Mouse (Mus musculus): ENCODE measurements around the gene Cbln3.

Cbln3 gene

DNA sequence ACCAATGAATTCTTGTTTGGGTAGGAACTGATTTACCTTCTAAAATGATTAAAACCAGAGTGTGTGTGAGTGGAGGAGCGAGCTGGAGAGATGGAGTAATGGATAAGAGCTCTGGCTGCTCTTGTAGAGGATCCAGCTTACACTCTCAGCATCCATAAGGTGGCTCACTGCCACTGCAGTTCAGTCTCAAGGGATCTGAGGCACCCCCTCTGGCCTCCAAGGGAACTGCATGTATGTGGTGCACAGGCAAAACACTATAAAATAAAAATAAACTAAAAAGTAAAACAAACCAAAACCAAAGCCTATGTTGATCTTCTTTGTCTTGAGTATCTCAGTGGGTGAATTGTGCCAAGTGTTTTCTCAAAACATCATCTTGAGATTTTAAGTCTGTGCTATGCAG lies 4.6 kb downstream of the Cbln3 start:
- DNase-seq (ENCODE audit: low read depth, low spot score): peak; percentile 77

DNA sequence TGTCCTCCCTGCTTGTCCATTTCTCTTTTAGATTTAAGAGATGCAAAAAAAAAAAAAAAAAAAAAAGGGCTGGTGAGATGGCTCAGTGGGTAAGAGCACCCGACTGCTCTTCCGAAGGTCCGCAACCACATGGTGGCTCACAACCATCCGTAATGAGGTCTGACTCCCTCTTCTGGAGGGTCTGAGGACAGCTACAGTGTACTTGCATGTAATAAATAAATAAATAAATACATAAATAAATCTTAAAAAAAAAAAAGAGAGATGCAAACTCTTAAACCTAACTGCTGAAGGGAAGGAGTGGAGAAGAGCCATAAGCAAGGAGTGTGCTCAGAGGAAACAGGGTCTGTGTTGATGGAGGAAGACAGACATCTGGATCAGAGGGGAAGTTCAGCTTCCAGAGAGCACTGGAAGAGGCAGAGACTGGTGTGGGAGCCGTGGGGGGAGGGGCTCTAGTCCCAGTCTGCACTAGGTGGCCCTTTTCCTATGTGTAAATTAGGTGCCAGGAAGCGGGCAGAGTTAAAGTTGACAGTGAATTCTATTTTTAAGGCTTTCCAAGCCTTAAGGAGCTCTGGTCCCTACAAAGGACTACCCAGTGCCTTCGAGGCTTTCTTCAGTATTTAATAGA lies 5.8 kb downstream of the Cbln3 start:
- no peak for DNase-seq (ENCODE audit: low read depth, low spot score)

DNA sequence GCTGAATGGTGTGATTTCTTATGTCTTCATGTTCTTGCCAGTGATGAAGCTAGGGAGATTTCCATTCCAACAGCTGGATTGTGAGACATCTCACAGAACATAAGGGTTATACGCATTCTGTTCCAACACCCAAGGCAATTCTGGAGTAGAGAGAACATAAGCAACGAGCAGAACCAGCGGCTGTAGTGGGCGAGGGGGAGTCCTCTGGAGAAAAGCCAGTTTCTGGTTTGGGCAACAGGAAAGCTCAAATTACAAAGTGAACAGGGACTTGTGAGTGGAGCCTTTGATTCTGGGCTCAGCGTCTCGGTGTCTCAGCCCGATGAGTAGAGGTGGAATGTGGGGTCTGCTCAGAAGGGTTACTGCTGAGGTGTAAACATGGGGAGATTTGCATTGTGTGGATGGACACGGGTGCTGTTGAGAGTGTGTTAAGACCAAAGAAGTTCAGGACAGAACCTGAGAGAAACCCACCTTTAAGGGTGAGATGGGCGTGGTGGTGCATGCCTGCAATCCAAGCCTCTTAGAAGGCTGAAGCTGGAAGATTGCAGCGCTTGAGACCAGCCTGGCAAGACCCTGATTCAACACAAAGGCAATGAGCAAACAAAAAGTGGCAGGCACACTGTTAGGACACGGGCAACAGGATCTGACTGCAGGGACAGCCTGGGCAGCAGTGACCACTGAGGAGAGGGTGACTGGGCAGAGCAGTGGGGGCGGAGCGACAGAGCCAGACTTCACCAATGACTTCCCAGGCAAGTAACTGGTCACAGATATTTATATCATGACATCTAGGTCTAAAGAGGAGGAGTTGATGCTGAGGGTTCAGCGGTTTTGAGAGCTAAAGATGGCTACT lies 6.5 kb downstream of the Cbln3 start:
- DNase-seq (ENCODE audit: low read depth, low spot score): no peak

DNA sequence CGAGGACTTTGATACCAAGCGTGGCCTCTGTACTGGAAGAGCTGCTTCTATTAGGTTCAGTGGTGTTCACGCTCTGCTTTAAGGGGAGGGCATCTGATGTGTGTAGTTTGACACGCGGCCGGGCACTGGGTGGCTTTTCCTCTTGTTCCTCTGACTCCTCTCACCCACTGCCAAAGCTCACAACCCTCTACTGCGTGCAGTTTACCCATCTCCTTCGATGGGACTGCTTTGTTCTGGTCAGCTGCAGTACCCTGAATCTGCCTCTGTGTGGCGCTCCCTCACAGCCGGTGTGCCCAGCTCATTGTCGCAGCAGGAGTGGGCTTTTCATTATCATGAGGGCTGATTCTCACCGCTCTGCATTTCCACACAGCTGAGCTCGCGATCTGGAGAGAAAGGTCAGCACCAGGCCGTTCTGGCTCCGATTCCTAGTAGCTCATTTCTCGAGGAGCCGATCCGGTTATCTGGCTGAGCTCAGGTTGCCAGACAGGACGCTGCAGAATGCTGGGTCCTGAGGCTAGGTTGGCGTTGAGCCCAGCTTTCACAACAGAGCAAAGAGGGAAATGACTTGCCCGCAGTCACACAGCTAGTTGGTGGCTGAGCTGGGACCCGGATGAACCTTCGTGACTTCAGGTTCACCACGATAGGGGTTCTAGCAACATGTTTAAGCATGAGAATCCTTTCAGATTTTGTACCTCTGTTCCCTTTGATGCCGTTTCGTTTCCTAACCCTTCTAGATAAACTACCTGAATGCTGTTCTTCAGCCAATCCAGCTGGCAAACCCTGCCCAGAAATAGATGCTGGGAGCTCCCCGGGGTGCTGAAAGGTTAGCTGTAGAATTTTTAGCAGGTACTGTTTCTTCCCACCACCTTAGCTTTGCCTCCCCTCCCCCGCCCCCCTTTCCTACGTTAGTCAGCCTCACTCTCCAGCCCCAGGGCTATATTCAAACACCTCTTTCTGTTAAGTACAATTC lies 10.2 kb downstream of the Cbln3 start:
- DNase-seq (ENCODE audit: low read depth, low spot score): peak; percentile 60

DNA sequence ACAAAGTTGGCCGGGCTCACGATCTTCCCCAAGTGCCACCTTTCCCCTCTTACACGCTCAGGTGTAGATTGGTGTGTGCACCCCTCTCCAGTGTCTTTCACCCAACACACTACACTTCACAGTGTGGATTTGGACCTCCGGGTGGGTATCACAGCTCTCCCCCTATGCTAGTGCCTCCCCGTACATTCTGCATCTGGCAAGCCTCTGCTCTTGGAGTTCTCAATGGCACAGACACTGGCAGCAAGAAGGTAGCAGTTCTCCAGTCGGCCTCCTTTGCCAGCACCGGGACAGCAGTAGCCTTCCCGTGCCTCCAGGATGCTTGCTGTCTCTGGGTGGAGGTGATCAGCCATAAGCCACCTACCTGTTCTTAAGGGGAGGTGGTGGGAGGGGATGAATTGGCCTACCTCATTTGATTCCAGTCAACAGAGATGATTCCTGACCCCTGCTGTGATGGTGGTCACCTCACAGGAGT lies 10.9 kb downstream of the Cbln3 start:
- DNase-seq (ENCODE audit: low read depth, low spot score): no peak

DNA sequence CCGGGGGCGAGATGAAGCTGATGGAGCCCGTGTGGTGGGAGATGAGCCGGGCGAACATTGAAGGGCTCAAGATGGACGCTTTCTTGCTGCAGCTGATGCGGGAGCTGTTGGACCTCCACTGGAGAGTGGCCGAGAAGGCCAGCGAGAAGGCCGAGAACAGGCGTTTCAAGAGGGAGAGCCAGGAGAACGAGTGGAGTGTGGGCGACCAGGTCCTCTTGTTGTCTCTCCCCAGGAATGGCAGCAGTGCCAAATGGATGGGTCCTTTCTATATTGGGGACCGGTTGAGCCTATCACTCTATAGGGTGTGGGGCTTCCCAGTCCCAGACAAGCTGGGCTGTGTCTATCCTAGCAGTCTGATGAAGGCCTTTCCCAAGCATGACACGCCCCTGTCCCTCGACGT lies 11.6 kb downstream of the Cbln3 start:
- DNase-seq (ENCODE audit: low read depth, low spot score): no peak

DNA sequence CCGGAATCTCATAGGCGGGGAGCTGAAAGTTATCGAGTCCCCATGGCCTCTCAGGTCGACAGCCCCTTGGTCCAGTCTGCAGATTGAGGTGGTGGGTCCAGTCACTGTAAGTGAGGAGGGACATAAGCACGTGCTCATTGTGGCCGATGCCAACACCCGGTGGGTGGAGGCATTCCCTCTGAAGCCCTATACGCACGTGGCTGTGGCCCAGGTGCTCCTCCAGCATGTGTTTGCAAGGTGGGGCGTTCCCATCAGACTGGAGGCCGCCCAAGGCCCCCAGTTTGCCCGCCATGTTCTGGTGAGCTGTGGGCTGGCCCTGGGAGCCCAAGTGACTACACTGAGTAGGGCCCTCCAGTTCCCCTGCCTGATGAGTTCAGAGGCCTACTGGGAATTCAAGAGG lies 12.2 kb downstream of the Cbln3 start:
- DNase-seq (ENCODE audit: low read depth, low spot score): no peak

DNA sequence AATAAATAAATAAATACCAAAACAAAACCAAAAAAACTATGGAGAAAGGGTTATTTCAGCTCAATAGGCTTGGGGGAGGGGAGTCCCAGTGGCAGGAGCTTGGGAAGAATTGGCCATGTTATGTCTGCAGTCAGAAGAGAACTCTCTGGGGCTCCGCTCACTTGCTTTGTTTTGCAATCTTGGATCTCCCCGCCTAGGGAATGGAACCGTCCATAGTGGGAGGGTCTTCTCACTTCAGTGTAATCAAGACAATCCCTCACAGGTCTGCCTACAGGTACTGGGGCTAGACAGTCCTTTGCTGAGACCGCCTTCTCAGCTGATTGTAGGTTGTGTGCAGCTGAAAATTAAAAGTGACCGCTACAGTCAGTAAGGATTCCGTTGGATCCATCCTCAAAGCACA lies 14.7 kb downstream of the Cbln3 start:
- DNase-seq (ENCODE audit: low read depth, low spot score): no peak

DNA sequence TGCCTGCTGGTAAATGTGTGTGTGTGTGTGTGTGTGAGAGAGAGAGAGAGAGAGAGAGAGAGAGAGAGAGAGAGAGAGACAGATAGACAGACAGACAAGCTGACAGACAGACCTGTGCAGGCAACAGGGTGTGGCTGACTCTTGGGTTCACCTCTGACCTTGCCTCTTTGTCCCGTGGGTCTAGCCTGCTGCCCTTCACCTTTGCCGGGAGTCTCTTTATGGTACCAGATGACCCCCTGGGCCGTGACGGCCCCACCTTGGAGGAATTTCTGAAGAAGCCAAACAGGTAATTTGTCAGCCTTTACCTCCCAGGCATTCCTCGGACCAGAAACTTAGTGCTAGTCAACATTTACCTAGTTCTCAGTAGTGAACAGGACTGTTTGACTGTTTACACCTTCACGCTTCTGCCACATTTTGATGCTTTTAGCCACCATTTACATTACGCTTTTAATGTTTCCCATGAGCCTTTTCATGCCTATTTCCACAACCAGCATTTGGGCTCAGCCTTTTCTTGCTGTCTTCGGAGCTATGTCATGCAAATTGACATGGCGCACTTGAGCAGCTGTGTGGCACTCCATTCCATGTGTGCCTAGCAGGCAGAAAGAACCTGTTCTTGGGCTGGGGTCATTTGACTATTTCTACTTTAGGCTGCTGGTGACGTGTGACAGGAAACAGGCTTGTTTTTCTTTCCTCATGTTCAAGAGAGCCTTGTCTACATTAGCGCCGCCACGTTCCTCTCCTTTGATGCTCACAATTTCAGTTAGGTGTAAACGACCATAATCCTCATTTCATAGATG lies 15.8 kb downstream of the Cbln3 start:
- no peak for DNase-seq (ENCODE audit: low read depth, low spot score)

DNA sequence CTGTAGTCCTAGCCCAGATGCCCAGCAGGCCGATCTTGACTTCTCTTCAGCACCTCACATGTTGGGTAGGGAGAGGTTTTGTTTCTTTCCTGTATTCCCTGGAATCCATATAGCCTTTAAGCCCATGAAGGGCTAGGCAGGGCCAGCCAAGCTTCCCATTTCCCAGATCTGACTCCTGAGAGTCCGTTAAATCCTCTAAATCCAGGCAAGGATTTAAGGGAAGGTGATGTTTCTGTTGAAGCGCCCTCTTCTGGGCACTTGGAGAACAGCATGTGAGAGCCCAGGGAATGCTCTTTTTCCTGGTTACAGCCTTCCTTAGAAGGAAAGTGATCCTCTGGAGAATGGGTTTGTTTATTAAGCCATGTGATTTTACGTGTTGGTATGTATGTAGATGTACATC lies 17.2 kb downstream of the Cbln3 start:
- no peak for DNase-seq (ENCODE audit: low read depth, low spot score)

DNA sequence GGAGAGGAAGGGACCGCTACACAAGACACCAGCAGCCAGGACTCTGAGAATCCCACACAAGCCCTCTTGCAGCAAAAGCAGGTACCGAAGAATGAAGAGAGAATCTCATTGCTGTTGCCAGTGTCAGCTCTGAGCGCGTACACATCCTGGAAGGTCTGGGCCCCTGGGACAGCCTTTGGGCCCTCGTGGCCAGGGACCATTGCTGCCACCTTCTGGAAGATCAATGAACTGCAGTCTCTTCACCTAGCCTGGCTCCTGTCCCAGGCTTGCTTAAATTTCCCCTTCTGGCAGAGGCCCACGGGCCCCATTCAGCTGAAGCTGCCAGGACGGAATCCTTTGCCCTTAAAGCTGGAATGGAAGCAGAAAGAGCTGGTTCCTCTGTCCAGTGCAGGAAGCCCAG lies 20.4 kb downstream of the Cbln3 start:
- no peak for DNase-seq (ENCODE audit: low read depth, low spot score)

DNA sequence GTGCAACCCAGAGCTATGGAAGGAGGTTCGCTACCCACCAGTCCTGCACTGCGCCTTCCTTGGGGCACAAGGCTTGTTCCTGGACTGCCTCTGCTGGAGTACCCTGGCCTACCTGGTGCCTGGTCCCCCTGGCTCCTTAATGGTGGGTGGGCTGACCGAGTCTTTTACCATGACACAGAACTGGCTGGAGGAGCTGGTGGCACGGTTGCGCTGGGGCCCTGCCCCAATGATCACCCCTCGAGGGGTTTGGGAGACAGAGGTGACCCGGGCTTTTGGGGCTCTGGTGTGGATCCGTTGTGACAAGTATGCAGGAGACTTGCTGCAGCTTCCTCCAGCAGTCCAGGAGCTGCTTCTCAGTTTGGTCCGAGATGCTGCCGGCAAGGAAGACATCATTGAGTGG lies 21.2 kb downstream of the Cbln3 start:
- DNase-seq (ENCODE audit: low read depth, low spot score): no peak

DNA sequence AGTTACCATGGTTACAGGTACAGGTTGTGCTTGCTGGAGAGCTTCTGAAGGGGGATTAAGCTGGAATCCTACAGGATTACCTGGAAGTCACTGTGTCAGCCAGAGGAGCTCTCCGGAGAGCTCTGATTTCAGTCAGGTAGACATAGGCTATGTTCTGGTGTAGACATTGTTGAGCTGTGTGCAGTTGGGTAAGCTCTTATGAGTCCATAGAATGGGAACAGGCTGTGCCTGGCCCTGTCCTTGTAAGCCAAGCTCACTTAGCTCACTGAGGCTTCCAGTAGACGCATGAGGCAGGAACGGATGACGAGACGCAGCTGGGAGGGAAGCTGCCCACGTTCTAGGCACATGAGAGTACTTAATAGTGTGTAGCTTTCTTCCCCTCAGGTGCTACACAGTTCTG lies 22.0 kb downstream of the Cbln3 start:
- DNase-seq (ENCODE audit: low read depth, low spot score): no peak

DNA sequence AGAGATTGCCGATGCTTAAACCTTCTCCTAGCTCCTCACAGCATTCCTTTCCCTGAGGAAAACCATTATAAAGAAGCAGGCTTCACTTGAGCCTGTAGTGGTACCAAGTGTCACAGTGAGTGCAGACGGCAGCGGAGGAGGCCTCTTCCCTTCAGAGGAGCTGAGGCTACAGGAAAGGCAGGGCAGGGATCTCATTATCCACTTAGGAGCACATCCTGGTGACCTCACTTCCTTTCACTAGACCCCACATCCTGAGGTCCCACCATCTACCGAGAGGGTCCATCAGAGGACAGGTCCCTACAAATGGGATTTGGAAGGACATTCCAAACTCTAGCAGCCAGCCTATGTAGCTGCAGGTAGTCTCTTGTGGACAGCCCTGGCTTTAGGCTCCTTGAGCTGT lies 26.6 kb downstream of the Cbln3 start:
- DNase-seq (ENCODE audit: low read depth, low spot score): no peak

DNA sequence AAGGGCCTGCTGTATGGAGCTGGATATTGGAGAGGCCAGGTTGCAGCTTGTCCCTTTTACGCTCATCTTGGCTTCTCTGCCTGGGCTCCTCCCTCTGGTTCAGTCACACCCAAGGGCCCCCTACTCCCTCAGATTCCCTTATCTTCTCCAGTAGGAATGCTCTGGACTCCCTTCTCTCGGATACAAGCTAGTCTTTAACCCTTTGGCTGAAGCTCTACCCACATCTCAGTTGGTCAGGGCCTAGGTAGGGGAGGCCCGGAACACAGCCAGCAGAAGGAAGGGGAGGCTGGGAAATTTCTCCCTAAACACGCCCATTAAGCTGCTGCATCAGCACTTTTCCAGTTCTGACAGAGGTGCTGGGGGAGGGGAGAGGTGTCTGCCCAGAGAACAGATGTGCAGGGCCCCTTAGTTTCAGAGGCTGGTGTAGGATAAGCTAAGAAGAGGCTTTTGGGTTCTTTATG lies 29.1 kb downstream of the Cbln3 start:
- no peak for DNase-seq (ENCODE audit: low read depth, low spot score)

DNA sequence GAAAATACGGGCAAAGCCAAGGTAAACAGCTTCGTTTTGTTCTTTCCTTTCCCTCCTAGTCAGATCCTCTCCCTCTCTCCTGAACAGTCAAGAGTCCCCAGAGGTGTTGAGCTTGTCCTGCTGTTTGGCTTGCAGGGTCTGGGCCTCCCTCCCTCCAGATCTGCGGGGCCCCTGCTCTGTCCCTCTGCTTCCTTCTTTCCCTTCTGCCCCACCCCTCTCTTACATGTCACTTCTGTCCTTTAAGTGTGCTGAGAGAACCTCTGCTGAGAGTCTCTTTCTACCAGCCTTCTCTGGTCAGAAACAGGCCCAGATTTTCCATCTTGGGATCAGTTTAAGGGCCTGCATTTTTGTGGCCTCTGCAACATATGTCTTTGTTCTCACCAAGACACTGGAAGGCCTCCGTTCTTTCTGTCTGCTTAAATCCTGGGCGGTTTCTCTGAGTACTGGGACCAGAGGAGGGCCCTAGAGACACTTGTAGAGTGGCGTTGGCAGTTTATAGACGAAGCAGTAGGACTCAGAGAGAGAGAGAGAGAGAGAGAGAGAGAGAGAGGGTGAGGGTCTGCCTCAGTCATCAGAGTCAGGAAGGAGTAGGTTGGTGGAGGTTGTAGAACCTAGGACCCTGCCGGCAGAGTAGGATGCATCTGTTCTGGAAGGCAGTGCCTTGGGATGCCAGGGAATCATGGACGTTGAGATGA lies 29.6 kb downstream of the Cbln3 start:
- no peak for DNase-seq (ENCODE audit: low read depth, low spot score)

DNA sequence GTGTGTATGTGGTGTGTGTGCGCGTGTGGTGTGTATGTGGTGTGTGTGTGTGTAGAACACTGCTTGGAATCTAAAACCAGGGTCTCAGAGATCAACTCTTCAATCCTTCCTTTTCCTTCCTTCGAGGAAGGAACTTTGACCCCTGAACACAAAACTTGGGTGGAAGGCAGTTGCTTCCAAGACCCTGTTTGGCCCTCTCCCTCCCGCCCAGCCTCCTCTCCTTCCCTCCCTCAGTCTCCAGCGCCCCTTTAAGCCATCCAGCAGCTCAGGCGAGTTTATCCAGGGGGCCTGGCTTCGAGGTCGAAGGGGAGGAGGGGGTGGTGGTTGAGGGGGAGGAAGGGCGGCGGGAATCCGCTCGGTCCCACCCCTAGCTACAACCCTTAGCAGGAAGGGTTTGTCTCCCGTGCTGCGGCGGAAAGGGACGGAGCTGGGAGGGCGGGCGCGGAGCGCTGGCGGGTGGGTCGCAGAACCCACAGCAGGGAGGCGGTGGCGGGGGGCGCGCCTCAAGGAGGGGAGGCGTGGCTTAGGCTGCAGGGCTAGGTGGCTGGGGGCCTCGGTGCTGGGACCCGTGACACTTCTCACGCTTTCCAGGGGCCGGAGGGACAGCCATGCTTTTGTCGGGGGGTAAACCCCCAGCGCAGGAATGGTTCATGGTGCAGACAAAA lies 30.4 kb downstream of the Cbln3 start, which contains the start of gene Nynrin:
Gene Nynrin, plus strand, starts transcription at position 390 of the 665 bp plus-strand sequence.
- peak; percentile 54 for DNase-seq (ENCODE audit: low read depth, low spot score)

DNA sequence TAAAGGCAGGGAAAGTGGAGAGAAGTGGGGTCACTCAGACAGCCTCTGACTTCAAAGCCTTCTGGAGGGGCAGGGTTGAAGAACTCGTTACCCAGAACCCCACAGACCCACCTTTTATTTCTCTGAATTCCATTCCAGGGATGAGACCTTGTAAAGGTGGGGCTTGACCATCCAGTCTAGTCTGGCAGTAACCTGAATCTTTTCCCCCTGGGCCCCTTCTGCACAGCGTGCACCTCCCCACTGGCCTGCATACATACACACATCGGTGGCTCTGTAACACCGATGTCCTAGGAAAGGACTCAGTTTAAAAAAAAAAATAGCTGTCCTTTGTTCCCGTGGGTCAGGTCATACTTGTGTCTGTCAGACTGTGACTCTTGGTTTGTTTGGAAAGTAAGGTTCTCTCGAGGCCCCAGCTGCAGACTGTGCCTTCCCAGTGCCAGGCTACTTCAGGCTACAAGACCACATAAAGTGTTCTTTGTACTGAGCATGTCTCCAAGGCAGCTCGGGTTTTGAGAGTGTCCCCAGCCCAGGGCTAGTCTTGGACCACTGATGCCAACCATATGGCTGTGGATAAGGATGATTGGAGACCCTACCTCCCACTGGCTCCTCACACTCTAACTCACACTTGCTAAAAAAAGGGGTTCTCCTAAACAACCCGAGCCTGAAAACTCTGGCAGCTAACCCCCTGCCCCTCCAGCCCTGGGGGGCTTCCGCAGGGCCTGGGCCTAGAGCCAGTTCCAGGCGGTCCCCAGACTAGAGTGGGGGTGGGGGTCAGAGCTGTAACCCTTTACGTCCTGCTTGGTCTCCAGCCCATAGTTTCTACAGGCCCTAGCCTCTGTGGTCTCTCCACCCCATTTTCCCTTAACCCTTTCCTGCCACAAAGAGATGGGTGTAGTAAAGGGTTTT lies 31.3 kb downstream of the Cbln3 start:
- no peak for DNase-seq (ENCODE audit: low read depth, low spot score)

DNA sequence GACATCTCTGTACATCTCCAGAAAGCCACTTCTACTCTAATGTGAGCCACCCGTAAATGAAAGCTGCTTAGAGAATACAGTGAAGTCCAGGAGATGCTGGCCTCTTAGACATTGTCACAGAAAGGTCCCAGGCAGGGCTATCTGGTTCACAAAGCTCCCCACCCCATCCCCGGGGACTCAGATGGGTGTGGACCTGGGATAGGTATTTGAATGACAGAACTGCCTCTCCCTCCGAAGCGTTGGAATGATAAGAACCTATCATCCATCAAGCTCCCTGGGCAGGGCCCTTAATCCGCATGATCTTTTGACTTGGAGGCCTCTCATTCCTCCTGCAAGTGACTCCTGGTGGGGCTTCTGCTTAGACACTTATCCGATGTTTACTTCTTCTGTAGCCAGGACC lies 33.3 kb downstream of the Cbln3 start:
- no peak for DNase-seq (ENCODE audit: low read depth, low spot score)

Data from retina, postnatal 7 days (tissue).